Mouse (Mus musculus) MEL-GATA-1-ER (cell line): Measurements from ENCODE around the gene Cenpm.

Source experiments
- DNase-seq: peaks from one replicate; pipeline ENCODE4 v3.0.0-alpha.2; 2012; ENCODE audit warnings: low read depth; ENCODE audit errors: extremely low read depth

Cenpm gene

DNA sequence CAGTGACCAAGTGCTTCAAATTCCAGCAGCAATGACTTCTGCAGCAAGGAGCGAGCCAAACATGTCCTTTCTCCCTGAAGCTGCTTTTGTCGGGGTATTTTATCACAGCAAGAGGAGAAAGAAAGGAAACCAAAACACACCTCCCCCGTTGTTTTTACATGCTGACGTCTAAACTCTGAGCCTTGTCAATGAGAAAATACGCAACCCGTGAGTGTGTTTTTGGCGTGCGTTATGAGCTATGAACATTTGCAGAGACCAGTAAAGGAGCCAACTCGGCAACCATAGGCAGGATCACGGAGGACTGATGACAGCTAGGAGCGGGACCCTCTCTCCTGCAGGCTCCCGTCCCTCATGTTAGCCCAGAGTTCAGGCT is 820 bp downstream of the Cenpm start:
- DNase-seq = peak; percentile 45

- DNase-seq = no peak
Observed at GRCm38 (mm10) chr15:82243311-82243710, 1.2 kb downstream of the Cenpm start.

- DNase-seq = peak; percentile 39
Observed at GRCm38 (mm10) chr15:82236565-82236964, 8.0 kb downstream of the Cenpm start.

DNA sequence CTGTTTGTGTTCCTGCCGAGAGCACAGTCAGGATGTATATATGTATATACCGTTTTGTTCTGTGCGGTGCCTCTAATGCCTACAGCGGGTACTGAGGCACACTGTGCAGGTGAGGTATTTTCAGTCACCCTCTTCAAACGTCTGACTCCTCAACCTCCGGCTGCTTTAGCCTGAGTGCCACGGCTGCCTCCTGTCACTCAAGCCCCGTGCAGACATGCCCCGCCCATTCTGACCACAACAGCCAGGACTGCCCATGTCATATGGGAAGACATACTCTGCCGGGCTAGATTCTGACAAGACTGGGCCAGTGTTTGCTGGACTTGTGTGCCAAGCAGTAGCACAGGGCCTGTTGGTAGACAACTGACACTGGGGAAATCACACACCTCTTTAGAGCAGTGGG is 8.9 kb downstream of the Cenpm start:
- no peak for DNase-seq

DNA sequence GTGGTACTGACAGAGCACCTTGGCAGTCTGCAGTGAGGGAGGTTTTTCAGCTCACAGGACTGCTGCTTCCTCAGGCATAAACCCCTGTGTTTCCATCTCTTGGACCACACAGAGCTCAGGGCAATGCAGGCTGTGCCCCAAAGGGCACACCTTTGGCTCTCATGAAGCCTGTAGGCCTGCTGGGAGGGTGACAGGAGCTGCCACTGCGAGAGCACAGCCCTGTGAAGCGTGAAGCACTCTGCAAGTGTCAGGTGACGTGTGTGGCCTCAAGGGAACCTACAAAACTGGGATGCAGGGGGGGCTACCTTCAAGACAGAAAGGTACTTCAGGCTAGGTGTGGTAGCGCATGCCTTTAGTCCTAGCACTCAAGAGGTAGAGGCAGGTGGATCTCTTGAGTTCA is 11.9 kb downstream of the Cenpm start:
- DNase-seq = no peak

- no peak for DNase-seq
Observed at GRCm38 (mm10) chr15:82231591-82232378, 12.8 kb downstream of the Cenpm start.

- no peak for DNase-seq
Observed at GRCm38 (mm10) chr15:82231100-82231499, 13.4 kb downstream of the Cenpm start.

GRCm38 (mm10) chr15:82230098-82230611 is 14.4 kb downstream of the Cenpm start:
- DNase-seq = no peak

DNA sequence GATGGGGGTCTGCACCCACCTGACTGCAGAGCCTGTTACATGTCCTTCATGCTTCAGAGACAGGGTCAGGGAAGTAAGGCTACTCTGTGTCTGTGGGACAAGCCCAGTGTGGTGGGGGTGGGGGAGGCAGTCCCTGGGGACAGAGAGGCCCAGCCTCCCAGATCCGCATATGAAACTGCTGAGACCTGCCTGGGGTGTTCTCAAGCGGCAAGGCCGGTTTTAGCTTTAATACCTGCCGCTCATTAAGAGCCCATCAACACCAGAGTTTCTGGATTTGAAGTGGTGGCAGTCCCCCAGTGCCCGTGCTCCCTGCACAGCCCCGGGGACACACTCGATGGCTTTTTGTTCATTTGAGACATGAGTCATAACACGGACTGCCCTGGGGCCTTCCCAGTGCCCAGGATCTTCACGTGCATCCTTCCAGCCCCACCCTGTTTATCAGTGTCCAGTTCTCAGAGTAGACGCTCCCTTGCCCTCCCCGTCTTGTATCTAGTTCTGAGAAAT is 15.0 kb downstream of the Cenpm start:
- DNase-seq = no peak

GRCm38 (mm10) chr15:82225769-82226168 is 18.8 kb downstream of the Cenpm start:
- DNase-seq = no peak

DNA sequence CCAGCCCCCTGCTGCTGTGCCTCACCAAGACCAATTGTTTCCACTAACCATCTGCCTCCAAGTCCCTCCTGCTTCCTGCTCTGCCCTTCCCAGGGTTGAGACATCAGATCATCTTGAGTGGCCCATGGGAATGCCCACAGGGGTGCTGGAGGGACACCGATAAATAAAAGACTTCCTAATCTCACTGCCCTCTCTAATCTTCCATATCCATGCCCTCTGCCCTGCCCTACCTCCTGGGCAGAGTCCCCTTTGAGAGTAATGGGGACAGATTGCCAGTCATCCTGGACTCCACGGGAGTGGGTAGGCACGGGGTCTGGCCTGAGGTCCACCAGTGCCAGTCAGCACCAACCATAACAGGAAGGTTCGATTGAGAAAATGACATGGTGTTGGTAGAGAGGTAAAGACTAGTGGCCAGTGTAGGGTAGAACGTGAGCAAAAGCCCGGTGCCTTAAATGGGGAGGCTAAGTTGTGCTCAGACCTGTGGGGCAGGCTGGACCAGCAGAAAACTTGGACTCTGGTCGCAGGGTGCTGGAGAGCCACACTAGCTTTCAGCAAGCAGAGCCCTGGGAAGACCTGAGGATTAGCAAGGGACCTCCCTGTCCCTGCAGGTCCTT is 19.8 kb downstream of the Cenpm start:
- DNase-seq = no peak

- DNase-seq = no peak
Observed at GRCm38 (mm10) chr15:82223657-82224601, 20.6 kb downstream of the Cenpm start, which contains the start of gene Tnfrsf13c. Tnfrsf13c (minus strand) TSS chr15:82224369.

- DNase-seq = no peak
Observed at GRCm38 (mm10) chr15:82223251-82223650, 21.3 kb downstream of the Cenpm start.

DNA sequence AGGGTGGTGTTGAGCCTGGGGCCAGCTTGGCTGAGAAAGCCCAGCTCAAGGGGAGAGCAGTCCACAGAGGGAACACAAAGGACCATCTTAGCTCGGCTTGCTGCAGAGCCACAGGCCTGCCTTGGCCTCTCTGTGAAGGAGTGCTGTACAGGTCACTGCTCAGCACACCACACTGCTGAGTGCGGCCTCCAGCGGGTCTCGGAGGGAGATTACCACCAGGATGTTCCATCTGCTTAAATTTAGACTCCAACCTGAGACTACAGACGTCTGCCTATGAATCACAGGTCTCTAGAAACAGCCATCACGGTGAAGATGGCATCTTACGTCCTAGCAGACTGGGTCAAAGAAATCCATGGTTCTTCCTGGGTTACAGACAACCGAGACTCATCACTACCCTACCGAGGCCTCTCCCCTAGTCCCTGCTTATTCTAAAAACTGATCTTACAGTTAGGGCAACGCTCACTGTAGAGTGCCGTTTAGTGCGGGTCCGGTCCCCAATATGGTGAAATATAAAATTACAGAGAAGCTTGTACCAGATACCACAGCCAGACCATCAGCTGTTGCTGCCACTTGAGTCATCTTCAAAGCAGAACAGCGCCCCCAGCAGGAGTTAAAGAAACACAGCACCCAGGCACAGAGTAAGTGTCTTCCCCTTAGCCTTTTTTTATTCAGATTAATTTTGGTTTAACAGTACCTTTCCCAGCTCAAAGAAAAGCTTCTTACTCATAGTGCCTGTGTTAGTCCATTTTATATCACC is 23.3 kb downstream of the Cenpm start:
- DNase-seq = no peak

- no peak for DNase-seq
Observed at GRCm38 (mm10) chr15:82220003-82220675, 24.4 kb downstream of the Cenpm start.

DNA sequence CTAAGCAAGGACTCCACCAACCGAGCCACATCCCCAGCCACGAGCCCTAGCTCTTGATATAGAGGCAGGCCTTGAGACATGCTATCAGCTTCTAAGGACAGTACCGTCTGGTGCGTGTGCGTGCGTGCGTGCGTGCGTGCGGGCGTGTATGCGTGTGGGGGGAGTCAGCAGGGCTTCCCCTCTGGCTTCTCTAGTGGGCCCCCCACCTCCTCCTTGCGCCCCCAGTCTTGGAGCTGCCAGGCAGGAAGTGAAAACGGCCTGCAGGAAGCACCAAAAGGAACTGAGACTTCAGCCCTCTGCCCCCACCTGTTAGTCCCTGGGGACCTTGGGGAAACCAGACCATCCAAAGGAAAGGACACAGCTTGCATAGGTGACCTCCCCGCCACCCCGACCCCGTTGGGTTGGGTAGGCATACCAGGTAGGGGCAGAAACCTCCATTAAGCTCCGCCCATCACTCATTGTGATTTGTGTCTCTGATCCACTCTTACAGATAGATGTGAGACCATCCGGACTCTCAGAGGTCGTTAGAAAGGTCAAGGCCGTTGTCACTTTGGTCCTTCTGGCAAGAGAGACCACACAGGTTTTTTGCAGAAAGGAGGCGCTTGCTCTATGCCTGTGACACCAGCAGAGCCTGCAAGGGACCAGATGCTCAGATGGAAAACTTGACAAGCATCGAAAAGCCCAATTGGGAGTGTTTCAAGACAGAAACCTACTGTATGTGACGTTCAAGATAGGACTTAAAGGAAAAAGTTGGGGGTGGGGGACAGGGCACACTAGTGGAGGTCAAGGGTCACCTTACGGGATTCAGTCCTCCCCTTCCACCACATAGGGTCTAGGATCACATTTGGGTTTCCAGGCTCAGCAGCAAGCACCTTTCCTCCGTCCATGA is 25.5 kb downstream of the Cenpm start:
- DNase-seq = no peak

DNA sequence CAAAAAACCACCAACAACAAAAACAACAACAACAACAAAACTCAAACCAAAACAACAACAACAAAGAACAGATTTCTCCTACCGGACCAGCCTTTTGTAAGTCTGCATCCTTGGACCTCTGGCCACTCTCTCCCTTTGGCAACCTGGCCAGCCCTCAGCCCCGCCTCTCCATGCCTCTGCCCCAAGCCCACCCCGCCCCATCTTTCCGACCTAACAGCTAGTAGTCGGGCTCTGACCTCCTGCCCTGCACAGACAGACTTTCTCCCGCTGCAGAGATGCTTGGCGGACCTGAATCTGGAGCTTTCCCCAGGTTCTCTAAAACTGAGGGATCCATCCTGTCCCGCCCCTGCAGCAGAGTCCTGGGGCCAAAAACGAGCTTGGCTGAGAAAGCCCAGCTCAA is 26.6 kb downstream of the Cenpm start:
- no peak for DNase-seq

GRCm38 (mm10) chr15:82217039-82217438 is 27.5 kb downstream of the Cenpm start:
- DNase-seq = no peak

- no peak for DNase-seq
Observed at GRCm38 (mm10) chr15:82216142-82216827, 28.3 kb downstream of the Cenpm start.
